Mouse (Mus musculus): Measurements from ENCODE around the gene Draxin. TPM values are rescaled to one million over a fixed set of nuclear protein-coding genes. Genes with fewer than 3 reads are reported as not detected.

The Draxin gene
- polyA plus RNA-seq, 1 experiment from 2014 or later = 21.8 TPM

GRCm38 (mm10) chr4:148115467-148115866 lies 15.0 kb downstream of the Draxin start:
- peaks cover 32% of the 10 kb centered on the region for H3K36me3 ChIP-seq (ENCODE audit: control insufficient read depth, insufficient read depth, low read length)
- no peaks in the 10 kb centered on the region for H3K27me3 ChIP-seq (ENCODE audit: control insufficient read depth, insufficient read depth, low read length)
- peak overlapping the region; percentile 71 for H3K27ac ChIP-seq (replicated peaks; ENCODE audit: low read depth, low read length)
- H3K4me2 ChIP-seq (ENCODE audit: low read length) = 0 out of 2 replicates have a peak overlapping the region, but pooled peaks have one; percentile 20
- 9% methylated on average over 15 of the region's 15 CpGs for WGBS
- peak; percentile 43; the same call in 1 of the 2 replicates for ATAC-seq (ENCODE audit: low FRiP score, low TSS enrichment)
- peak; percentile 48 for DNase-seq
- no peaks in the 10 kb centered on the region for H3K9me3 ChIP-seq (ENCODE audit: control insufficient read depth, low read length)
- peaks cover 10% of the 10 kb centered on the region for H3K4me1 ChIP-seq (ENCODE audit: control insufficient read depth, insufficient read depth, low read length)
- no peak overlapping the region; the same call in 1 of the 2 replicates for H3K9ac ChIP-seq (replicated peaks; ENCODE audit: low read length)
- H3K4me3 ChIP-seq (replicated peaks; ENCODE audit: low read depth, low read length) = no peak overlapping the region

GRCm38 (mm10) chr4:148114758-148115391 lies 15.6 kb downstream of the Draxin start:
- 5% methylated on average over 15 of the region's 15 CpGs for WGBS
- ATAC-seq (ENCODE audit: low FRiP score, low TSS enrichment) (peak; percentile 70), DNase-seq (peak; percentile 92)
- Histone ChIP-seq H3K36me3 (ENCODE audit: control insufficient read depth, insufficient read depth, low read length) (peaks cover 37% of the 10 kb centered on the region), H3K4me2 (ENCODE audit: low read length) (0 out of 2 replicates have a peak overlapping the region, but pooled peaks have one; percentile 20), H3K4me3 (replicated peaks; ENCODE audit: low read depth, low read length) (no peak overlapping the region), H3K4me1 (ENCODE audit: control insufficient read depth, insufficient read depth, low read length) (peaks cover 10% of the 10 kb centered on the region), H3K27ac (replicated peaks; ENCODE audit: low read depth, low read length) (peak overlapping the region; percentile 71), H3K9me3 (ENCODE audit: control insufficient read depth, low read length) (no peaks in the 10 kb centered on the region), H3K27me3 (ENCODE audit: control insufficient read depth, insufficient read depth, low read length) (no peaks in the 10 kb centered on the region), H3K9ac (replicated peaks; ENCODE audit: low read length) (no peak overlapping the region; the same call in 1 of the 2 replicates)

GRCm38 (mm10) chr4:148112519-148112918 lies 18.0 kb downstream of the Draxin start:
- WGBS = 88% methylated on average over 12 of the region's 12 CpGs
- Histone ChIP-seq H3K27me3 (ENCODE audit: control insufficient read depth, insufficient read depth, low read length) (no peaks in the 10 kb centered on the region), H3K9me3 (ENCODE audit: control insufficient read depth, low read length) (no peaks in the 10 kb centered on the region), H3K27ac (replicated peaks; ENCODE audit: low read depth, low read length) (no peak overlapping the region), H3K4me2 (ENCODE audit: low read length) (no peak overlapping the region), H3K36me3 (ENCODE audit: control insufficient read depth, insufficient read depth, low read length) (peaks cover 61% of the 10 kb centered on the region), H3K4me3 (replicated peaks; ENCODE audit: low read depth, low read length) (no peak overlapping the region), H3K9ac (replicated peaks; ENCODE audit: low read length) (no peak overlapping the region), H3K4me1 (ENCODE audit: control insufficient read depth, insufficient read depth, low read length) (peaks cover 10% of the 10 kb centered on the region)
- no peak for ATAC-seq (ENCODE audit: low FRiP score, low TSS enrichment)
- DNase-seq = no peak

- H3K9me3 ChIP-seq (ENCODE audit: control insufficient read depth, low read length) = no peaks in the 10 kb centered on the region
- H3K27ac ChIP-seq (replicated peaks; ENCODE audit: low read depth, low read length) = no peak overlapping the region
- DNase-seq = no peak
- no peaks in the 10 kb centered on the region for H3K4me1 ChIP-seq (ENCODE audit: control insufficient read depth, insufficient read depth, low read length)
- H3K36me3 ChIP-seq (ENCODE audit: control insufficient read depth, insufficient read depth, low read length) = peaks cover 83% of the 10 kb centered on the region
- H3K27me3 ChIP-seq (ENCODE audit: control insufficient read depth, insufficient read depth, low read length) = no peaks in the 10 kb centered on the region
- ATAC-seq (ENCODE audit: low FRiP score, low TSS enrichment) = no peak
- no peak overlapping the region for H3K4me3 ChIP-seq (replicated peaks; ENCODE audit: low read depth, low read length)
- no peak overlapping the region for H3K4me2 ChIP-seq (ENCODE audit: low read length)
- no peak overlapping the region for H3K9ac ChIP-seq (replicated peaks; ENCODE audit: low read length)
- 93% methylated on average over 5 of the region's 5 CpGs for WGBS
These were observed 21.3 kb downstream of the Draxin start for GRCm38 (mm10) chr4:148109215-148109614.

GRCm38 (mm10) chr4:148108565-148109100 lies 21.9 kb downstream of the Draxin start:
- peaks cover 81% of the 10 kb centered on the region for H3K36me3 ChIP-seq (ENCODE audit: control insufficient read depth, insufficient read depth, low read length)
- ATAC-seq (ENCODE audit: low FRiP score, low TSS enrichment) (no peak), DNase-seq (no peak)
- no peak overlapping the region for H3K4me3 ChIP-seq (replicated peaks; ENCODE audit: low read depth, low read length)
- H3K27ac ChIP-seq (replicated peaks; ENCODE audit: low read depth, low read length) = no peak overlapping the region
- H3K4me2 ChIP-seq (ENCODE audit: low read length) = no peak overlapping the region
- WGBS = 77% methylated on average over 7 of the region's 7 CpGs
- no peaks in the 10 kb centered on the region for H3K9me3 ChIP-seq (ENCODE audit: control insufficient read depth, low read length)
- no peaks in the 10 kb centered on the region for H3K27me3 ChIP-seq (ENCODE audit: control insufficient read depth, insufficient read depth, low read length)
- H3K9ac ChIP-seq (replicated peaks; ENCODE audit: low read length) = no peak overlapping the region
- H3K4me1 ChIP-seq (ENCODE audit: control insufficient read depth, insufficient read depth, low read length) = no peaks in the 10 kb centered on the region

- 0 out of 2 replicates have a peak overlapping the region, but pooled peaks have one; percentile 37 for H3K27ac ChIP-seq (replicated peaks; ENCODE audit: low read depth, low read length)
- H3K36me3 ChIP-seq (ENCODE audit: control insufficient read depth, insufficient read depth, low read length) = peaks cover 72% of the 10 kb centered on the region
- no peaks in the 10 kb centered on the region for H3K27me3 ChIP-seq (ENCODE audit: control insufficient read depth, insufficient read depth, low read length)
- H3K4me3 ChIP-seq (replicated peaks; ENCODE audit: low read depth, low read length) = no peak overlapping the region
- no peaks in the 10 kb centered on the region for H3K9me3 ChIP-seq (ENCODE audit: control insufficient read depth, low read length)
- H3K4me1 ChIP-seq (ENCODE audit: control insufficient read depth, insufficient read depth, low read length) = no peaks in the 10 kb centered on the region
- 64% methylated on average over 22 of the region's 22 CpGs for WGBS
- H3K4me2 ChIP-seq (ENCODE audit: low read length) = no peak overlapping the region
- no peak overlapping the region for H3K9ac ChIP-seq (replicated peaks; ENCODE audit: low read length)
- ATAC-seq (ENCODE audit: low FRiP score, low TSS enrichment) = peak; percentile 53; the same call in 1 of the 2 replicates
- no peak for DNase-seq
These were observed 22.7 kb downstream of the Draxin start for GRCm38 (mm10) chr4:148107621-148108291.

- Histone ChIP-seq H3K36me3 (ENCODE audit: control insufficient read depth, insufficient read depth, low read length) (peaks cover 58% of the 10 kb centered on the region), H3K9ac (replicated peaks; ENCODE audit: low read length) (no peak overlapping the region), H3K4me3 (replicated peaks; ENCODE audit: low read depth, low read length) (no peak overlapping the region), H3K9me3 (ENCODE audit: control insufficient read depth, low read length) (no peaks in the 10 kb centered on the region), H3K27ac (replicated peaks; ENCODE audit: low read depth, low read length) (no peak overlapping the region), H3K4me1 (ENCODE audit: control insufficient read depth, insufficient read depth, low read length) (0 out of 2 replicates have a peak, but pooled peaks cover 9% of the 10 kb centered on the region), H3K27me3 (ENCODE audit: control insufficient read depth, insufficient read depth, low read length) (no peaks in the 10 kb centered on the region), H3K4me2 (ENCODE audit: low read length) (no peak overlapping the region)
- DNase-seq (no peak), ATAC-seq (ENCODE audit: low FRiP score, low TSS enrichment) (no peak)
- WGBS = 90% methylated on average over 3 of the region's 3 CpGs
These were observed 26.4 kb downstream of the Draxin start for GRCm38 (mm10) chr4:148104146-148104545.

GRCm38 (mm10) chr4:148101801-148102527 lies 28.5 kb downstream of the Draxin start:
- Histone ChIP-seq H3K27ac (replicated peaks; ENCODE audit: low read depth, low read length) (peak overlapping the region; percentile 68), H3K36me3 (ENCODE audit: control insufficient read depth, insufficient read depth, low read length) (peaks cover 37% of the 10 kb centered on the region), H3K4me1 (ENCODE audit: control insufficient read depth, insufficient read depth, low read length) (0 out of 2 replicates have a peak, but pooled peaks cover 9% of the 10 kb centered on the region), H3K27me3 (ENCODE audit: control insufficient read depth, insufficient read depth, low read length) (no peaks in the 10 kb centered on the region), H3K4me3 (replicated peaks; ENCODE audit: low read depth, low read length) (peak overlapping the region; percentile 11), H3K9ac (replicated peaks; ENCODE audit: low read length) (peak overlapping the region; percentile 39; the same call in 1 of the 2 replicates), H3K4me2 (ENCODE audit: low read length) (peak overlapping the region; percentile 45), H3K9me3 (ENCODE audit: control insufficient read depth, low read length) (no peaks in the 10 kb centered on the region)
- WGBS = 20% methylated on average over 29 of the region's 29 CpGs
- ATAC-seq (ENCODE audit: low FRiP score, low TSS enrichment) (peak; percentile 85), DNase-seq (peak; percentile 85)
